Mouse (Mus musculus) heart, postnatal 0 days (tissue): ENCODE measurements at regions not wholly inside any gene's neighbourhood (a gene's known extent, or its start where the extent isn't known, plus 50 kb on each side); places are given as distances from the start of the nearest gene placed in this dataset.

Source experiments
- CTCF ChIP-seq: IDR thresholded peaks from 2 replicates; pipeline ENCODE4 v1.5.1; 2016; ENCODE audit warnings: antibody characterized with exemption, control low read depth, low read depth
- EP300 ChIP-seq: IDR thresholded peaks from 2 replicates; pipeline ENCODE4 v1.6.1; 2016; ENCODE audit warnings: antibody characterized with exemption, low read depth

- TF ChIP-seq CTCF (no peak), EP300 (no peak)
Observed at GRCm38 (mm10) chr2:172127517-172127916, 84.3 kb upstream of the Cbln4 start.
